Mouse (Mus musculus) midbrain, embryonic 15.5 days (tissue): ENCODE results near the gene Cenpq. TPM values are rescaled to one million over a fixed set of nuclear protein-coding genes. Genes with fewer than 3 reads are reported as not detected.
A peak's percentile ranks its signal among the peaks of the same experiment; 100 is the strongest.

Experiments
- ATAC-seq: fragments of 200-750 bp; cut with Nextera tagmentation; replicated peaks from 2 replicates; pipeline ENCODE4 v1.8.0; 2017; ENCODE audit warnings: moderate TSS enrichment
- H3K27ac ChIP-seq: fragments of 300-500 bp; sonication (generic); 2 replicates; pipeline ENCODE4 v1.5.1; 2015; ENCODE audit warnings: mild to moderate bottlenecking, inconsistent platforms
- H3K27me3 ChIP-seq: fragments of 300-500 bp; sonication (generic); replicated peaks from 2 replicates; pipeline ENCODE4 v1.6.1; 2015; ENCODE audit warnings: inconsistent platforms
- H3K36me3 ChIP-seq: fragments of 300-500 bp; sonication (generic); replicated peaks from 2 replicates; pipeline ENCODE4 v1.6.1; 2015; ENCODE audit warnings: inconsistent platforms
- H3K4me1 ChIP-seq: fragments of 300-500 bp; sonication (generic); 2 replicates; pipeline ENCODE4 v1.6.1; 2015; ENCODE audit warnings: inconsistent platforms
- H3K4me2 ChIP-seq: fragments of 300-500 bp; sonication (generic); 2 replicates; pipeline ENCODE4 v1.6.1; 2015; ENCODE audit warnings: inconsistent platforms, mild to moderate bottlenecking, moderate library complexity
- H3K4me3 ChIP-seq: fragments of 300-500 bp; sonication (generic); 2 replicates; pipeline ENCODE4 v1.5.1; 2015; ENCODE audit warnings: mild to moderate bottlenecking, inconsistent platforms
- H3K9ac ChIP-seq: fragments of 300-500 bp; sonication (generic); 2 replicates; pipeline ENCODE4 v1.6.1; 2015; ENCODE audit warnings: mild to moderate bottlenecking, inconsistent platforms
- H3K9me3 ChIP-seq: fragments of 300-500 bp; sonication (generic); 2 replicates; pipeline ENCODE4 v1.6.1; 2016; ENCODE audit warnings: inconsistent platforms
- WGBS: fragments of 180-500 bp; shearing (Covaris S2); methylation state at CpG from one replicate; pipeline ENCODE4 v1.1.7; 2015; ENCODE audit warnings: mixed read lengths; 5-methylcytosine and 5-hydroxymethylcytosine counted together
- polyA plus RNA-seq: library from polyadenylated mRNA; unstranded; fragments of >200 nt; fragmentation: Nextera tagmentation; extraction: Ambion mirVana; gene quantifications from 2 replicates; pipeline ENCODE4 v1.2.1, GENCODE M21; 2015

Cenpq gene
- polyA plus RNA-seq, 1 experiment from 2014 or later, result 8.5 TPM

DNA sequence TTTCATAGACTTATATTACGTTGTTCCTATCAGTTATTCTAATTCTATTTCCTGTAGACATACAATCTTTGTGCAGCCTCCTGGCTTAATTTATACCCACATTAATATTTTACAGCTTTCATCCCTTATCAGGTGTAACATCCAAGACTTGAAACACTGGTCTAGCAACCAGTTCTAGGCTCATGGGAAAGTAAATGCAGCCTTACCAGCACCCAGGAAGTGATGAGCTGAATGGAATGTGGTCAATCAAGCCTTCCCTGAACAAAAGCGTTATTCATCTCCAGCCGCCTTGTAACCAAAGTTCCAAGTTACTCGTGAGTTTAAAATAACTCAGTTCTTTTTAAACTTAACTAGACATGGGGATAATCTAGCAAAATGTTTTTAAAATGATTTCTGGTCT, 49.7 kb downstream of the Cenpq start:
- 87% methylated on average over 4 of the region's 4 CpGs for WGBS
- no peaks in the 10 kb centered on the region for H3K36me3 ChIP-seq
- no peaks in the 10 kb centered on the region for H3K9me3 ChIP-seq
- H3K4me2 ChIP-seq, result no peak overlapping the region
- H3K27me3 ChIP-seq, result no peaks in the 10 kb centered on the region; the same call in 1 of the 2 replicates
- H3K4me1 ChIP-seq, result peaks cover 5% of the 10 kb centered on the region
- H3K9ac ChIP-seq, result no peak overlapping the region
- H3K4me3 ChIP-seq, result no peak overlapping the region
- H3K27ac ChIP-seq, result no peak overlapping the region
- no peak for ATAC-seq

DNA sequence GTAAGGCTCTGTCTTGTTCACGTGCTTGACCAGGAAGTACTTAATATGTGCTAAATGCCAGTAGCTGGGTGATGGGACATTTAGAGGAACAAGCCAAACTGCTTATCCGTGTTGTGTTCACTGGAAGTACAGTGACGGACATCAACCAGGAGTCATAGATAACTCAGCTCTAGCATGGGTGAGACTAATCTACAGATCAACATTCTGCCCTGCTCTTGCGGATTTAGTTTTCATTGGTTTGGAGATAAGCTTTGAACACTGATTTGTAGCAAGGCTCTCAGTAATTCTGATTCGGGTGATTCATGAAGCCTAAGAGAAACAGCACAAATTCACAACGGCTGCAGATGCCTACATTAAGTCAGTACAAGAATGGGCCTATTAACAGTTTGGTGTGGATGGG, 52.7 kb downstream of the Cenpq start:
- no peak for ATAC-seq
- Histone ChIP-seq H3K27ac (no peak overlapping the region), H3K4me1 (peaks cover 10% of the 10 kb centered on the region), H3K27me3 (no peaks in the 10 kb centered on the region; the same call in 1 of the 2 replicates), H3K36me3 (no peaks in the 10 kb centered on the region), H3K9me3 (no peaks in the 10 kb centered on the region), H3K4me3 (no peak overlapping the region), H3K9ac (no peak overlapping the region), H3K4me2 (no peak overlapping the region)
- 91% methylated on average over 6 of the region's 6 CpGs for WGBS

DNA sequence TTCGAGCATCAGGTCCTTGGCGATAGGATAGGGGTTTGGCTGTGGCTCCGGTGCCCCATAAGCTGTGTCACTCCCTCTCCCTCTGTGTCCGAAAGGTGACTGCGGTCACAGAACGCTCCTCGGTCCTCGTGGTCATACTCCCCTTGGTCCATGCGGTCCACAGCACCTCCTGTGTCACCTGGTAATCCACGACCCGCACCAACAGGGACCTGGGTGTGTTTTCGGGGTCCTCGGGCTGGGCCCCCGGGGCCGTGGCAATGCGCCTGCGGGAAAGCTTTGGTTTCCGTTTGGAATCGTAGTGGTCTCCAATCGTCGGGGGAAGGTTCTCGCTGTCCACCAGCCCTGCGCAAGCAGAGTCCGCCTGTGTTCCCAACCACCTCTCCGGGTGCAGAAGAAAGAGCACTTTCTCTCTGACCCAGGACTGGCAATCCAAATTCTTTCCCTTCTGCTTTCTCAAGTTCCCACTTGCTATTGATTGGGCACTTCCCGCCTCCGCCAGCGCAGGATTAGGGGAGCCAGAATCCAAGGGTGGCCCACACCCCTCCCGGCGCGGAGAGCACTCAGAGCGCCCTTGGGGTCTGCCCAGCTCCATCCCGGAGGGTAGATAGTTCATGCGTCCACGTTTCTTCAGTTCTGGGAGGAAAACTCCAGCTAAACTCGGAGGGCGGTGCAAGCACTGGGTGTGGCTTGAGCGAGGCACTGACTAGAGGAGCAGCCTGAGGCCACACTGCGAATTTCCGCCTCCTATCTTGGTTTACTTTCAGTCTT, 54.7 kb downstream of the Cenpq start, which contains the start of gene 9130008F23Rik:
TSS of gene 9130008F23Rik (minus strand) at position 636 of the 768 bp plus-strand sequence.
- Histone ChIP-seq H3K4me3 (peak within 1 kb of the TSS; percentile 49), H3K36me3 (no peaks in the 10 kb centered on the region), H3K9me3 (no peaks in the 10 kb centered on the region), H3K4me2 (peak within 1 kb of the TSS; percentile 97), H3K27me3 (no peaks in the 10 kb centered on the region; the same call in 1 of the 2 replicates), H3K9ac (peak within 1 kb of the TSS; percentile 42), H3K27ac (no peak within 1 kb of the TSS), H3K4me1 (peaks cover 10% of the 10 kb centered on the region)
- WGBS, result under 1% methylated on average over 40 of the region's 40 CpGs
- ATAC-seq, result peak; percentile 85

DNA sequence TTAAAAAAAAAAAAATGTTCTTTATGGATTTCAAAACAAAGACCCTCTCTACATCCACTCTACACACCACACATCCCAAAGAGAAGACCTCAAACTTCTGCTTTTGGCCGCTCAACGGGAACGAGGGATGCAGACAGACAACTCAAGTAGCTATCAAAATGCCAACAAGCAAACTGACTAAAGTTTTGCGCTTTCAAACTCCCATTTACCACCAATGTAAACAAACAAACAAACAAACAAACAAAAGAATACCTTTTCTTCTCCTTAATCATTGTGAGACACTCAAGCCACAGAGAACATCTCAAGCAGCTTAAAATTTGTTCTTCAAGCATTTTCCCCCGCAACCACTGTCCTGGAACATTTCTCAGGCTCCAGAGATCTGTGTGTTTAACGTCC, 55.3 kb downstream of the Cenpq start:
- Histone ChIP-seq H3K27me3 (no peaks in the 10 kb centered on the region; the same call in 1 of the 2 replicates), H3K4me1 (peaks cover 10% of the 10 kb centered on the region), H3K9me3 (no peaks in the 10 kb centered on the region), H3K4me3 (peak overlapping the region; percentile 49), H3K9ac (peak overlapping the region; percentile 42; the same call in 1 of the 2 replicates), H3K27ac (no peak overlapping the region), H3K4me2 (peak overlapping the region; percentile 97), H3K36me3 (no peaks in the 10 kb centered on the region)
- ATAC-seq, result no peak
- 12% methylated on average over 6 of the region's 6 CpGs for WGBS

DNA sequence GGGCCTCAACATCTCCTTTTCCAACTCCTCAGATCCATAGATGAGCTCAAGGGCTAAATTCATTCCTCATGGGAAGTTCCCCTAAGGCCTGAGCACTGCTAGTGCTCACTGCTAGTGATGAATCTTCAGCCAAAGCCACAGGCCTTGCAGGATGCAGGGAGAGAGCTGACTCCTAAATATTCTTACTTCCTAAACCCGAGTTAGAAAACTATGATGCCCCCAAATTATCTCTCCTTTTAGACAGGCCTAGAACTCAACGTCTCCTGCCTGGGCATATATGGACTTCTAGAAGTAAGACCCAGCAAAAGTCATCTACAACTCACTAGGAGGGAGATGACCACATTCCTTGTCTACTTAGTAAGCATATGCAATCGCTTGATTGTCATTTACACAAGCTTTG, 57.1 kb downstream of the Cenpq start:
- H3K36me3 ChIP-seq, result no peaks in the 10 kb centered on the region
- H3K9me3 ChIP-seq, result no peaks in the 10 kb centered on the region
- ATAC-seq, result no peak
- H3K4me3 ChIP-seq, result no peak overlapping the region
- H3K9ac ChIP-seq, result no peak overlapping the region
- H3K27ac ChIP-seq, result no peak overlapping the region
- WGBS, result 54% methylated on average over 3 of the region's 3 CpGs
- H3K4me1 ChIP-seq, result peaks cover 10% of the 10 kb centered on the region
- no peak overlapping the region for H3K4me2 ChIP-seq
- no peaks in the 10 kb centered on the region; the same call in 1 of the 2 replicates for H3K27me3 ChIP-seq

DNA sequence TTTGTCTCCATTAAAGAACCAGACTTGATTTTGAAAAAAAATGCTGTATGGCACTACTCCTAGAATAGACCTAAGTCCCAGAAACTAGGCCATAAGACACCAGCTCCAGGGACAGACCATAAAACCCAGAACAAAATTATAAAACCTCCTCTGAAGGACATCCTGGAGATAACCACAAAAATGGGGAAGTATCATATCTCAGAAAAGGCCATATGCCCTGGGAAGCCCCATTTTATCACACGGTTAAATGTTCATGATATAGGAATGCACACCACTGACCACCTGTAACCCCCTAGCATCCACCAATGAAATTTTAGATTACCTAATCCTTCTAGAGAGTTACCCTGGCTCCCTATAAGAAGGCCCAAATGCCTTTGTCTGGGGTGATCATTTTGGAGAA, 59.3 kb downstream of the Cenpq start:
- no peaks in the 10 kb centered on the region for H3K9me3 ChIP-seq
- H3K27me3 ChIP-seq, result no peaks in the 10 kb centered on the region; the same call in 1 of the 2 replicates
- H3K4me3 ChIP-seq, result no peak overlapping the region
- 97% methylated on average over 1 of the region's 1 CpGs for WGBS
- peaks cover 10% of the 10 kb centered on the region for H3K4me1 ChIP-seq
- no peaks in the 10 kb centered on the region for H3K36me3 ChIP-seq
- no peak overlapping the region for H3K9ac ChIP-seq
- ATAC-seq, result no peak
- H3K4me2 ChIP-seq, result no peak overlapping the region
- H3K27ac ChIP-seq, result no peak overlapping the region

DNA sequence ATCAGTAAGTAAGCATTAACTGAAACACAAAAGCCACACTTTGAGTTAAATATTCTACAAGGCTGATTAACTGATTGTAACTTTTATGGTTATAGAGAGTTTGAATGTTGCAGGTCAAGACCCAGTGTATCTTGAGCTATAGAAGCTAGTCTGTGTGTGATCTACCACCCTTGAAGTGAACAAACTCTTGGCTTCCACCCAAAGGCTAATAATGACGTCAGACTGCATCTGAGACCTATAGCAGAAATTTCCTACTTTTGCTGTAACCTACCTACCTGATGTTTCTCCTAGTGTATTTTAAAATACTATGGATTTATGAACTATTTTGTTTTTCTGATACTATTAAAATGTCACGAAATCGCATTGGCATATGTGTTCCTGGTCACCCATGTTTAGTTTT, 60.1 kb downstream of the Cenpq start:
- WGBS, result 86% methylated on average over 3 of the region's 3 CpGs
- H3K9me3 ChIP-seq, result no peaks in the 10 kb centered on the region

DNA sequence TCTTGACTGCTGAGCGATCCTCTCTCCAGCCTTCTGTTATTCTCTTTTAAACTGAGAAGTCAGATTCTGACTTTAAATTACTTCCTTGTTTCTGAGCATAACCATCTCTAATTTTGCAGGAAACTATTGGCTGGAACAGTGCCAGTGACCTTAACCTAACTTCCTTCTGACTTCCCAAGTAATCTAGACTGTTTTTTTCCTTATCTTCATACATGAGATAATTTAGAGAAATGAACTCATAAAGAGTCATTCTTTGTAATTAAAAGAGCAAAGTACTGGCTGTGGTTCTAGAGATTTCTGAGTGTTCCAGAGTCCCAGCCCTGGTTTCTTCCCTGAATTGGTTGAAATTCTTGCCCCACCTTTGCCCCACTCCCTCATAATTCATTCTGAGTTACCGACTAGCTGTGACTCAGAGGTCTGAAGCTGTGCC, 61.2 kb downstream of the Cenpq start:
- Histone ChIP-seq H3K4me1 (no peaks in the 10 kb centered on the region), H3K9me3 (no peaks in the 10 kb centered on the region), H3K4me2 (no peak overlapping the region), H3K27me3 (no peaks in the 10 kb centered on the region), H3K27ac (no peak overlapping the region), H3K4me3 (no peak overlapping the region), H3K9ac (no peak overlapping the region), H3K36me3 (no peaks in the 10 kb centered on the region)
- WGBS, result 81% methylated on average over 2 of the region's 2 CpGs
- ATAC-seq, result no peak

More for the DNA sequence above, 60.1 kb downstream of the Cenpq start:
- Histone ChIP-seq H3K4me3 (no peak overlapping the region), H3K9ac (no peak overlapping the region), H3K36me3 (no peaks in the 10 kb centered on the region), H3K27ac (no peak overlapping the region), H3K4me2 (no peak overlapping the region), H3K27me3 (no peaks in the 10 kb centered on the region), H3K4me1 (0 out of 2 replicates have a peak, but pooled peaks cover 1% of the 10 kb centered on the region)
- ATAC-seq, result no peak

Other genes with a start within 250 kb of the Cenpq start
- gene Esp1, start 207.9 kb downstream of the Cenpq start, polyA plus RNA-seq, result not detected in 2 replicates
- gene Crisp2, start 128.0 kb downstream of the Cenpq start, polyA plus RNA-seq, result not detected in 2 replicates
- 0.14 and 0.49 TPM in 2 replicates for gene Rhag, start 123.9 kb downstream of the Cenpq start, polyA plus RNA-seq
- 0.61 and 0.65 TPM in 2 replicates for gene 9130008F23Rik, start 54.5 kb downstream of the Cenpq start, polyA plus RNA-seq
- gene Glyatl3, start 20.7 kb downstream of the Cenpq start, polyA plus RNA-seq, result not detected in 2 replicates
- gene Mut, start 362 bp downstream of the Cenpq start, polyA plus RNA-seq, result 19.0 and 19.4 TPM in 2 replicates